Mouse (Mus musculus): ENCODE measurements around the gene Klhl12. TPM values are rescaled to one million over a fixed set of nuclear protein-coding genes. Genes with fewer than 3 reads are reported as not detected.
"Not testable (repeated sequence)": the region's sequence is repeated elsewhere in the genome, so short reads cannot be mapped to it uniquely, and the experiment has no call there.

Gene Klhl12
- polyA plus RNA-seq, 1 experiment: 6.5 TPM

DNA sequence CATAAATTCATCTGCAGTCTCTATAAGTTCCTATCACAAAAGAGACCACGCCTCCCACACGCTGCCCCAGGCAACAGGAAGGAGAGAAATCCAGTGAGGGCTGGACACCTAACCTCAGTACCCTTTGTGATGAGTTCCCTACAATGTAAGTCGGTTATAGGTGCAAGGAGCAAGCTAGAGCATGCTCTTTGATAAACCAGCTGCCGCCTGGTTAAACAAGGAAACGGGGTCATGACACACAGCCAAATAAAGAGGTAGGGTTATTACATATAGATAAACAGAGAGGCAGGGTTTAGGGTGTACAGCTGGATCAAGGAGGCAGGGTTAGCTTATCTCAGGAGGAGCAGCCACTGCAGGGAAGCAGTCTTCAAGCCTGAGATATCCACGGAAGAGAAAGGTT, 71.4 kb downstream of the Klhl12 start:
- H3K27me3 ChIP-seq (ENCODE audit: control insufficient read depth, insufficient read depth, insufficient read length): no peaks in the 10 kb centered on the region
- no peaks in the 10 kb centered on the region for H3K79me3 ChIP-seq (ENCODE audit: low read depth)
- H3K4me3 ChIP-seq (ENCODE audit: insufficient read depth, poor library complexity, severe bottlenecking): no peak overlapping the region
- H3K79me2 ChIP-seq (ENCODE audit: control insufficient read depth, insufficient read depth): no peaks in the 10 kb centered on the region
- TF ChIP-seq MAX (IDR thresholded peaks at IDR 0.05) (no peak), MYOD1 (IDR thresholded peaks at IDR 0.05; ENCODE audit: control insufficient read depth, insufficient read length, low read depth) (no peak), CEBPB (IDR thresholded peaks at IDR 0.05; ENCODE audit: low read depth) (no peak), CTCF (IDR thresholded peaks at IDR 0.05; ENCODE audit: control insufficient read depth, insufficient read depth, insufficient read length) (no peak), USF1 (IDR thresholded peaks at IDR 0.05; ENCODE audit: low read depth) (no peak)
- no peaks in the 10 kb centered on the region for H3K36me3 ChIP-seq (ENCODE audit: control insufficient read depth, insufficient read depth)
- no peak overlapping the region for H3ac ChIP-seq (ENCODE audit: control insufficient read depth, insufficient read length, low read depth)

DNA sequence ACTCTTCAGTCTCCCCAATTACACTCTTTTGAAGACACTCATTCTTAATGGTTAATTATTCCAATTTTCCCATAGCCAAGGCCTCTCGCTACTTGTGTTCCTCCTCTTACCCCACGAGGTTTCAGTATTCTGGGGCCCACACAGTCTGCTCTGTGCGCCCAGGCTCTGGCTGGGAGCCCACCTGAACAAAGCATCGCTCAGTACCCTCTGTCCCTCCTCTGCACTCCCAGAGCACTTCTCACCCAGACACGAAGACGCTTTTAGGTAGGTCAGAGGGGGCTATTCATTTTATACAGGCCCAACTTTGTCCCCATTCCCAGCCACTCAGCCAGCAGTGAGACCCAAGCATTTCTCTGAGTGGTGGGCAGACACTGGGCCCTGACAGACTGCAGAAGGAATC, 75.3 kb downstream of the Klhl12 start:
- no peaks in the 10 kb centered on the region for H3K27me3 ChIP-seq (ENCODE audit: control insufficient read depth, insufficient read depth, insufficient read length)
- no peaks in the 10 kb centered on the region for H3K79me2 ChIP-seq (ENCODE audit: control insufficient read depth, insufficient read depth)
- H3K4me3 ChIP-seq (ENCODE audit: insufficient read depth, poor library complexity, severe bottlenecking): no peak overlapping the region
- no peaks in the 10 kb centered on the region for H3K36me3 ChIP-seq (ENCODE audit: control insufficient read depth, insufficient read depth)
- TF ChIP-seq CEBPB (IDR thresholded peaks at IDR 0.05; ENCODE audit: low read depth): no peak
- TF ChIP-seq MYOG (IDR thresholded peaks at IDR 0.05; ENCODE audit: control insufficient read depth, extremely low read depth, insufficient read length): no peak
- TF ChIP-seq USF1 (IDR thresholded peaks at IDR 0.05; ENCODE audit: low read depth): no peak
- no peak for TF ChIP-seq MAX (IDR thresholded peaks at IDR 0.05)
- no peak for TF ChIP-seq CTCF (IDR thresholded peaks at IDR 0.05; ENCODE audit: control insufficient read depth, insufficient read depth, insufficient read length)
- no peak for TF ChIP-seq MYOD1 (IDR thresholded peaks at IDR 0.05; ENCODE audit: control insufficient read depth, insufficient read length, low read depth)
- no peak for TF ChIP-seq FOSL1 (IDR thresholded peaks at IDR 0.05; ENCODE audit: insufficient read depth, low read length, poor library complexity, severe bottlenecking)
- H3ac ChIP-seq (ENCODE audit: control insufficient read depth, insufficient read length, low read depth): no peak overlapping the region
- no peaks in the 10 kb centered on the region for H3K79me3 ChIP-seq (ENCODE audit: low read depth)

- not testable (repeated sequence) for H3ac ChIP-seq (ENCODE audit: control insufficient read depth, insufficient read length, low read depth); H3K79me2 ChIP-seq (ENCODE audit: control insufficient read depth, insufficient read depth); H3K27me3 ChIP-seq (ENCODE audit: control insufficient read depth, insufficient read depth, insufficient read length); H3K36me3 ChIP-seq (ENCODE audit: control insufficient read depth, insufficient read depth); H3K4me3 ChIP-seq (ENCODE audit: insufficient read depth, poor library complexity, severe bottlenecking); H3K79me3 ChIP-seq (ENCODE audit: low read depth)
Measured at GRCm38 (mm10) chr1:134533710-134534109, 78.4 kb downstream of the Klhl12 start.

DNA sequence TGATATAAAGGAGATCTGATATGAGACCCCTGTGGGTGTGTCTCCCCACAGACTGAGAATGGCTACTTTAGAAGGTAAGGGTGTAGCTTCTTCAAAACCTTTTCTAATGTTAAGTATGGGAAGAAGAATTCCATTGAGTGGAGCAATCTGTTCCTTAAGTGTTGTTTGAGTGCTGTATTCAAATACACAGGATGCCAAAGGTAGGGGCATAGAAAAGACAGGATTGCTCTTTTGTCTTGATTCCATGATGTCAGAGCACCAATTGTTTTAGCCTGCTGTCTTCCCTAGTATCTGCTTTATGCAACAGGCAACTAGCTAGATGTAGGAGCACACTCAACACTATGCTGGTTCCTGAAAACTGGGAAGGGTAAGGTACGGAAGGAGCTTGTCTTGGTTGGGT, 79.7 kb downstream of the Klhl12 start:
- H3K36me3 ChIP-seq (ENCODE audit: control insufficient read depth, insufficient read depth): no peaks in the 10 kb centered on the region
- H3K27me3 ChIP-seq (ENCODE audit: control insufficient read depth, insufficient read depth, insufficient read length): no peaks in the 10 kb centered on the region
- H3ac ChIP-seq (ENCODE audit: control insufficient read depth, insufficient read length, low read depth): no peak overlapping the region
- H3K4me3 ChIP-seq (ENCODE audit: insufficient read depth, poor library complexity, severe bottlenecking): no peak overlapping the region
- H3K79me2 ChIP-seq (ENCODE audit: control insufficient read depth, insufficient read depth): no peaks in the 10 kb centered on the region
- TF ChIP-seq CTCF (IDR thresholded peaks at IDR 0.05; ENCODE audit: control insufficient read depth, insufficient read depth, insufficient read length) (no peak), CEBPB (IDR thresholded peaks at IDR 0.05; ENCODE audit: low read depth) (no peak), USF1 (IDR thresholded peaks at IDR 0.05; ENCODE audit: low read depth) (no peak), FOSL1 (IDR thresholded peaks at IDR 0.05; ENCODE audit: insufficient read depth, low read length, poor library complexity, severe bottlenecking) (no peak), MAX (IDR thresholded peaks at IDR 0.05) (no peak), MYOG (IDR thresholded peaks at IDR 0.05; ENCODE audit: control insufficient read depth, extremely low read depth, insufficient read length) (no peak), MYOD1 (IDR thresholded peaks at IDR 0.05; ENCODE audit: control insufficient read depth, insufficient read length, low read depth) (no peak)
- no peaks in the 10 kb centered on the region for H3K79me3 ChIP-seq (ENCODE audit: low read depth)

DNA sequence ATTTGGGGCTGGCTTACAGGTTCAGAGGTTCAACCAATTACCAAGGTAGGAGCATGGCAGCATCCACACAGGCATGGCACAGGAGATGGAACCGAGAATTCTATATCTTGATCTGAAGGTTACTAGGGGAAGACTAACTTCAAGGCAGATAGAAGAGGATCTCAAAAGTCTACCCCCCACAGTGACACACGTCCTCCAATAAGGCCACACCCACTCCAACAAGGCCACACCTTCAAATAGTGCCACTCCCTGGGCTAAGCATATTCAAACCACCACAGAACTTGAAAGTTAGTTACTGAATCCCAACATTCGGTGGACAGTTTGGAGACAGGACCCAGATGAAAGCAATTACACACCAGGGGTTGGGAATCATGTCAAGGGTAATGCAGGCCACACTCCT, 80.2 kb downstream of the Klhl12 start:
- no peaks in the 10 kb centered on the region for H3K79me3 ChIP-seq (ENCODE audit: low read depth)
- H3K36me3 ChIP-seq (ENCODE audit: control insufficient read depth, insufficient read depth): no peaks in the 10 kb centered on the region
- H3K27me3 ChIP-seq (ENCODE audit: control insufficient read depth, insufficient read depth, insufficient read length): no peaks in the 10 kb centered on the region
- no peak overlapping the region for H3ac ChIP-seq (ENCODE audit: control insufficient read depth, insufficient read length, low read depth)
- H3K79me2 ChIP-seq (ENCODE audit: control insufficient read depth, insufficient read depth): no peaks in the 10 kb centered on the region
- H3K4me3 ChIP-seq (ENCODE audit: insufficient read depth, poor library complexity, severe bottlenecking): no peak overlapping the region
- TF ChIP-seq MYOD1 (IDR thresholded peaks at IDR 0.05; ENCODE audit: control insufficient read depth, insufficient read length, low read depth) (no peak), MYOG (IDR thresholded peaks at IDR 0.05; ENCODE audit: control insufficient read depth, extremely low read depth, insufficient read length) (no peak), CEBPB (IDR thresholded peaks at IDR 0.05; ENCODE audit: low read depth) (no peak), CTCF (IDR thresholded peaks at IDR 0.05; ENCODE audit: control insufficient read depth, insufficient read depth, insufficient read length) (no peak), FOSL1 (IDR thresholded peaks at IDR 0.05; ENCODE audit: insufficient read depth, low read length, poor library complexity, severe bottlenecking) (no peak), MAX (IDR thresholded peaks at IDR 0.05) (no peak), USF1 (IDR thresholded peaks at IDR 0.05; ENCODE audit: low read depth) (no peak)

GRCm38 (mm10) chr1:134540610-134541009, 85.3 kb downstream of the Klhl12 start:
- no peaks in the 10 kb centered on the region for H3K79me2 ChIP-seq (ENCODE audit: control insufficient read depth, insufficient read depth)
- H3K4me3 ChIP-seq (ENCODE audit: insufficient read depth, poor library complexity, severe bottlenecking): no peak overlapping the region
- H3ac ChIP-seq (ENCODE audit: control insufficient read depth, insufficient read length, low read depth): no peak overlapping the region

More at GRCm38 (mm10) chr1:134540610-134541009, 85.3 kb downstream of the Klhl12 start:
- no peak for TF ChIP-seq USF1 (IDR thresholded peaks at IDR 0.05; ENCODE audit: low read depth)
- TF ChIP-seq MAX (IDR thresholded peaks at IDR 0.05): no peak
- no peak for TF ChIP-seq CTCF (IDR thresholded peaks at IDR 0.05; ENCODE audit: control insufficient read depth, insufficient read depth, insufficient read length)
- TF ChIP-seq CEBPB (IDR thresholded peaks at IDR 0.05; ENCODE audit: low read depth): no peak
- no peak for TF ChIP-seq FOSL1 (IDR thresholded peaks at IDR 0.05; ENCODE audit: insufficient read depth, low read length, poor library complexity, severe bottlenecking)
- no peak for TF ChIP-seq MYOG (IDR thresholded peaks at IDR 0.05; ENCODE audit: control insufficient read depth, extremely low read depth, insufficient read length)
- no peak for TF ChIP-seq MYOD1 (IDR thresholded peaks at IDR 0.05; ENCODE audit: control insufficient read depth, insufficient read length, low read depth)
- H3K36me3 ChIP-seq (ENCODE audit: control insufficient read depth, insufficient read depth): no peaks in the 10 kb centered on the region
- no peaks in the 10 kb centered on the region for H3K27me3 ChIP-seq (ENCODE audit: control insufficient read depth, insufficient read depth, insufficient read length)
- H3K79me3 ChIP-seq (ENCODE audit: low read depth): no peaks in the 10 kb centered on the region

Other genes starting within 250 kb of the Klhl12 start
- 0.05 TPM for gene Adora1, start 220.1 kb upstream of the Klhl12 start, polyA plus RNA-seq (2012; fragmentation: generic; extraction: Trizol)
- 22.0 TPM for gene Myog, start 165.5 kb upstream of the Klhl12 start, polyA plus RNA-seq (2012; fragmentation: generic; extraction: Trizol)
- gene Ppfia4, start 122.6 kb upstream of the Klhl12 start, polyA plus RNA-seq (2012; fragmentation: generic; extraction: Trizol): 0.35 TPM
- gene Tmem183a, start 93.6 kb upstream of the Klhl12 start, polyA plus RNA-seq (2012; fragmentation: generic; extraction: Trizol): 85.2 TPM
- gene 4933406M09Rik, start 69.6 kb upstream of the Klhl12 start, polyA plus RNA-seq (2012; fragmentation: generic; extraction: Trizol): not detected
- 68.4 TPM for gene Cyb5r1, start 50.0 kb upstream of the Klhl12 start, polyA plus RNA-seq (2012; fragmentation: generic; extraction: Trizol)
- gene Adipor1, start 40.2 kb upstream of the Klhl12 start, polyA plus RNA-seq (2012; fragmentation: generic; extraction: Trizol): 65.7 TPM
- 15.6 TPM for gene Rabif, start 39.1 kb downstream of the Klhl12 start, polyA plus RNA-seq (2012; fragmentation: generic; extraction: Trizol)
- not detected for gene Mgat4e, start 94.2 kb downstream of the Klhl12 start, polyA plus RNA-seq (2012; fragmentation: generic; extraction: Trizol)
- gene Kdm5b, start 104.6 kb downstream of the Klhl12 start, polyA plus RNA-seq (2012; fragmentation: generic; extraction: Trizol): 3.4 TPM
- gene Syt2, start 191.1 kb downstream of the Klhl12 start, polyA plus RNA-seq (2012; fragmentation: generic; extraction: Trizol): 0.15 TPM

All from C2C12 (cell line).